Mouse (Mus musculus): ENCODE measurements around the gene Rps2.

- no peak for TF ChIP-seq POLR2A (IDR thresholded peaks at IDR 0.05; ENCODE audit: low read depth, low read length)
- no peak for TF ChIP-seq CTCF (IDR thresholded peaks at IDR 0.05; ENCODE audit: borderline replicate concordance, insufficient read depth, low read length)
Measured at GRCm38 (mm10) chr17:24727618-24728017, 9.7 kb downstream of the Rps2 start, which contains the start of gene Rpl3l.

Measured in embryonic fibroblast, embryonic 13.5 days (primary cell).